Mouse (Mus musculus) regulatory T cell (primary cell): ENCODE measurements around the gene Zfp362.

Experiments used
- in situ Hi-C: fragments of 300-600 bp; cut with MboI, MseI; formaldehyde crosslinking; loops from one replicate; pipeline ENCODE4 v1.15.1; 2025; ENCODE audit warnings: high pct_unique_total_duplicates

Zfp362 gene

GRCm38 (mm10) chr4:128806043-128806826 is at the start of gene Zfp362:
Gene Zfp362 (minus strand): TSS chr4:128806045.
- in situ Hi-C loops, result no loop called here

GRCm38 (mm10) chr4:128855613-128856040 is 49.8 kb upstream of the Zfp362 start:
- in situ Hi-C loops, result loop anchor here (5.0 kb wide), 2 partner anchors 88 to 143 kb away; no protein-coding TSS in a partner anchor

- in situ Hi-C loops, result loop anchor here (5.0 kb wide), 1 partner anchor 236 kb away; the partner anchor contains the start of gene Tlr12
These were observed 47.3 kb upstream of the Zfp362 start for GRCm38 (mm10) chr4:128853117-128853516.

- in situ Hi-C loops, result loop anchor here (5.0 kb wide), 1 partner anchor 235 kb away; the partner anchor contains the start of gene Tlr12
These were observed 46.5 kb upstream of the Zfp362 start for GRCm38 (mm10) chr4:128852266-128852887.

- in situ Hi-C loops, result loop anchor here (5.0 kb wide), 1 partner anchor 232 kb away; the partner anchor contains the start of gene Tlr12
These were observed 43.8 kb upstream of the Zfp362 start for GRCm38 (mm10) chr4:128849686-128850085.

GRCm38 (mm10) chr4:128848961-128849360 is 43.1 kb upstream of the Zfp362 start:
- in situ Hi-C loops, result no loop called here

- in situ Hi-C loops, result no loop called here
These were observed 39.6 kb upstream of the Zfp362 start for GRCm38 (mm10) chr4:128845367-128845973.

GRCm38 (mm10) chr4:128844566-128844965 is 38.7 kb upstream of the Zfp362 start:
- in situ Hi-C loops, result no loop called here

GRCm38 (mm10) chr4:128841259-128841658 is 35.4 kb upstream of the Zfp362 start:
- in situ Hi-C loops, result no loop called here

- in situ Hi-C loops, result no loop called here
These were observed 34.2 kb upstream of the Zfp362 start for GRCm38 (mm10) chr4:128839811-128840738.

GRCm38 (mm10) chr4:128838202-128838601 is 32.4 kb upstream of the Zfp362 start:
- in situ Hi-C loops, result no loop called here

GRCm38 (mm10) chr4:128824131-128824530 is 18.3 kb upstream of the Zfp362 start:
- in situ Hi-C loops, result no loop called here

- in situ Hi-C loops, result no loop called here
These were observed 14.7 kb upstream of the Zfp362 start for GRCm38 (mm10) chr4:128820568-128820967.

- in situ Hi-C loops, result no loop called here
These were observed 11.2 kb upstream of the Zfp362 start for GRCm38 (mm10) chr4:128817011-128817410.

- in situ Hi-C loops, result no loop called here
These were observed 5.7 kb upstream of the Zfp362 start for GRCm38 (mm10) chr4:128811382-128812056.

GRCm38 (mm10) chr4:128806827-128807179 is 958 bp upstream of the Zfp362 start:
- in situ Hi-C loops, result no loop called here

GRCm38 (mm10) chr4:128805150-128806042 is 449 bp downstream of the Zfp362 start:
- in situ Hi-C loops, result no loop called here

- in situ Hi-C loops, result no loop called here
These were observed 1.3 kb downstream of the Zfp362 start for GRCm38 (mm10) chr4:128804426-128805149.

- in situ Hi-C loops, result no loop called here
These were observed 2.3 kb downstream of the Zfp362 start for GRCm38 (mm10) chr4:128803569-128803968.
